Mouse (Mus musculus): Measurements from ENCODE around the gene Tgfb2. TPM values are rescaled to one million over a fixed set of nuclear protein-coding genes. Genes with fewer than 3 reads are reported as not detected.
A peak's percentile ranks its signal among the peaks of the same experiment; 100 is the strongest.

Tgfb2 gene
- 1 to 10 TPM; 5.1 to 5.2 TPM for total RNA-seq (2021)
- long read RNA-seq, experiment 1, full-length matches to known transcripts = 6 of 7 reads
- long read RNA-seq, experiment 1, partial matches to known transcripts = 0 of 7 reads
- long read RNA-seq, experiment 1, other reads (novel, unspliced or antisense) = 1 of 7 reads
- long read RNA-seq, experiment 2 = 0 reads

DNA sequence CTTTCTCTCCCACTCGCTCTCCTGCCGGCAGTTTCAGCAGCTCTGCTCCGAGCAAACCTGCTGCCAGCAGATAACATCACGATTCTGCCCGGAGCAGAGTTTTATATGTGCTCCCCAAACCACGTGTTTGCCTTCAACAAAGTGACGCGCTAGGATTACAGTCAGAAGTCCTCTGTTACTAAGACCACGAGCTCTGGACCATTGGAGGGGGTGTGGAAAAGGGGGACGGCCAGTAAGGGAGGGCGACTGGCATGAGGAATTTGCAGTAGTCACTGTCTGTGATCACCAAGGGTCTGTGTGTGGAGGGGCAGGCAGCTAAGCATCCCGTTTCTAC is at the start of gene Tgfb2:
Gene Tgfb2 (minus strand): TSS at position 75 of the 334 bp plus-strand sequence.
- DNase-seq = no peak

DNA sequence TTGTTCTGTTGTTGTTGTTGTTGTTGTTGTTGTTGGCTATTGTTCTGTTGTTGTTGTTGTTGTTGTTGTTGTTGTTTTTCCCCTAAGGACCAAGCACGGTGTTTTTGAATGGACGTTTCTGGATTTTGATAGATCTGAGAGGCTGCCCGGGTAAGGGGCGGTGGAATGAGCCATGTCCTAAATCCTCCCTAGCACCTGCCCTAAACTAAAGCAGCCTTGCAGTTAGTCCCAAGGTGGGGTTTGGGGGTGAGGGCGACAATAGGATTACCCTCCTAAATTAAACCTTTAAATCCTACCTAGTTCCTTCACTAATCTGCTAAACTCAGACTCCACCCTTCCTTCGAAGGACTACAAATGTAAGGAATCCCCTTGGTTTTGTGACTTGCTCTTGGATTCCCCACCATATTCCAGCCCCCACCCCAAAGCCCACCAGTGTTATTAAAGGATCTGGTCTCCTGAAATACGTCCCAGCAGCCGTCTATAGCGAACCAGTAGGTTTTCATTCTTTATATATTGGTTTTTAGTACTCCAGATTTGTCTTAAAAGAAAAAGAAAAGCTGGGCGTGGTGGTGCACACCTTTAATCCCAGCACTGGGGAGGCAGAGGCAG is 44.0 kb upstream of the Tgfb2 start:
- DNase-seq = no peak

DNA sequence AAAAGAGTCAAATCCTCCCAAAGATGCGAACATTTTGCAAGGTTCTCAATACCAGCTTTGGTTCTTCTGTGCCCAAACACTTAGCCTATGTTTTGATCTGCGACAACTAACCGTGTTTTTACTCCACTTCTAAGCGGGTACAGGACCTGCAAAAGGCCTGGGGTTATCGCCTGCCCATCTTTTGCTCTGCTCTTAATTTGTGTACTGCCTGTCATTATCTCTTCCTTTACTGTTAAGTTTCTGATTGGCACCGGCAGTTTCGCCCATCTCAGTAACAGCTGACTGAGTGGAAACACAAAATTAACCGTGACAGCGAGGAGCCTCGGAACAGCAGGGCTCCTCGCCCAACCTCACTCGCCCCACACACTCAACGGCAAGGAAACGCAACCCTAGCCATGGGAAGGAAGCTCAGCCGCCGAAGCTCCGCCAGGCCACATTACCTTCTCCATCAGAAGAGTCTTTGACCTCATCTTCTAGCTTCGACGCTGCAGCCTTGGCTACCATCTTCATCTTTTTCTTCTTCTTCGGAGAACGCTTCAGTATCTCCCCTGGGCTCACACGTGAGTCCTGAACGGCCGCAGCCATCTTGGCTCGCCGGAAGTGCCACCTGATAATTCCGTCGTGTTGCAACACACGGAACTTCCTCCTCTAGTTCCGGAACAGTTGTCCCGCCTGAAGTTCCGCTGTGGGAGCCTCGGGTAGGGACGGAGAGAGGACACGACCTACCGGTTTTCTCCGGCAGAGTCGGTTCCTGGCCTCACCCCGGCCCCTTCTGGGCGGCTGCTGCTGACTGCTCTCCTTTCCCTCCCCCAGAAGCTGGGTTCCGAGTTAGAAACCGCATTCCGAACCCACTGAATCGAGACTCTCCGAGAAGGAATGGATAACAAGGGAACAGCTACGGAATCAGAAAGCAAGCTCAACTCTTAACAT is 43.2 kb upstream of the Tgfb2 start, which contains the start of gene Rrp15:
Gene Rrp15 (minus strand): TSS at position 635 of the 930 bp plus-strand sequence.
- peak; percentile 92 for DNase-seq

DNA sequence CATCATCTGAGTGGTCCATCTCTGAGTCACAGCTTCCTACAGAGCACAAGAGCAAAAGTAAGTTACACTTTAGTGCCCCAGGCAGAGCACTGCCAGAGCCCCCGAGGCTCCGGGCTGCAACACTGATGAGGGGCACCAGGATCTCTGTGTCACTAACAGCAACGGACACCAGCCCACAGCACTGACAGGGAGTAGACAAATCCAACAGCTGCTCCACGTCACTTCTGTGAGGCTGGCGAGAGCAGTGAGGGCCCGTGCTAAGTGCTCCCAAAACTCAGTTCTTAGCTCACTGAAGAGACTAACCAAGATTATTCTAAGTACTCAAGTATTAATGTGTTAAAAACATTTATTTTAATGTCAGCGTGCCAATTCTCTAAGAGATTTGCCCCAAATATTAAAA is 34.0 kb upstream of the Tgfb2 start:
- no peak for DNase-seq

DNA sequence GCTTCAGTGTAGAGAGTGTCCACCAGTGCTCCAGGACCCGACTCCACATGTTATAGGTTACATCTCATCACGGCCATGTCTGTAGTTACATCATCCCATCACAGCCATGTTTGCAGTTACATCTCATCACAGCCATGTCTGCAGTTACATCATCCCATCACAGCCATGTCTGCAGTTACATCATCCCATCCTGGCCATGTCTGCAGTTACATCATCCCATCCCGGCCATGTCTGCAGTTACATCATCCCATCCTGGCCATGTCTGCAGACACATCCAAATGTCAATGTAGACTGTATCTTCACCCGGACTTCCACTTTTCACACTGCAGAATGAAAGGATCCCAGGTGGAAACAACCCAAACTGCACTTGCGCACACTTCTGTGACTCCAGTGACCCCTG is 29.7 kb upstream of the Tgfb2 start:
- DNase-seq = no peak

DNA sequence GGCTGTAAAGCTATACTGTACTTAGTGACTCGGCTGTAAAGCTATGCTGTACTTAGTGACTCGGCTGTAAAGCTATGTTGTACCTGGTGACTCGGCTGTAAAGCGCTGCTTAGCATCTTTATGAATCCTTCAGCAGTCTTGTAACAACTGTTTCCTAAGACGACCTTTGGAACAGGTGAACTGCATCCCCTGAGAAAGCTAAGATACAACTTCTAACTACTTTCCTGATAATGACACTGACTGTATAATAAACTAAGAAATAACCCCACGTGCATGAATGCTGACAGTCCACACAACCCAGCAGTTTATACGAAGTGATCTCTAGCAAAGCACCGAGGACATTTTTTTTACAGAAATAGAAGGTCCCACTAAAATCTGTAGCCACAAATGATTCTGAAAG is 27.3 kb upstream of the Tgfb2 start:
- no peak for DNase-seq

DNA sequence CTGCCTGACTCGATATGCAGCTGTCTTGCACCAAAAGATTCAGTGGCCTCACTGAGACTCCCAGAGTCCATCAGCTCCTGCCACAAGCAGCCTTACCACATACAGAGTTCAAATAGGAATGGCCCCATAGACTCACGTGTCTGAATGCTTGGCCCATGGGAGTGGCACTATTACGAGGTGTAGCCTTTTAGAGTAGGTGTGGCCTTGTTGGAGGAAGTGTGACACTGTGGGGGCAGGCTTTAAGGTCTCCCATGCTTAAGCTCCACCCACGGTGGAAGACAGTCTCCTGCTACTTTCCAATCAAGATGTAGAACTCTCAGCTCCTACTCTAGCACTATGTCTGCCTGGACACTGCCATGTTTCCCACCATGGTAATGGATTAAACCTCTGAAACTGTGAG is 23.0 kb upstream of the Tgfb2 start:
- DNase-seq = no peak

DNA sequence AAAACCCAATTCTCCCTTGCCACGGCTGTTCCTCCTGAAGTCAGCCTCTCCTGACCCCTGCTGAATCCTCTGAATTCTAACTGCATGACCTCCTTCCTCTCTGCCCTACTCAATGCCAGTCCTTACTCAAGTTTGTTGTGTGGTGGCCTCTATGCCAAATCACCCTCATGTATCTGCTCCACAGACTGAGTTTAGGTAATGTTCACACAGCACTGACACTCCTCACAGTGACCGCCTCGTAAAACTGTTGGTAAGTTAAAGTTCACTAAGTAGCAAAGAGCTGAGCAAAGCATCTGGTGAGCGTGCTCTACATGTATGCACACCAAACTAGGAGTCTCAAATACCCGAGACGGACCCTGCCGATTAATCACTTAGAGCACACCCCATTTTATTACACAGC is 20.3 kb upstream of the Tgfb2 start:
- no peak for DNase-seq

DNA sequence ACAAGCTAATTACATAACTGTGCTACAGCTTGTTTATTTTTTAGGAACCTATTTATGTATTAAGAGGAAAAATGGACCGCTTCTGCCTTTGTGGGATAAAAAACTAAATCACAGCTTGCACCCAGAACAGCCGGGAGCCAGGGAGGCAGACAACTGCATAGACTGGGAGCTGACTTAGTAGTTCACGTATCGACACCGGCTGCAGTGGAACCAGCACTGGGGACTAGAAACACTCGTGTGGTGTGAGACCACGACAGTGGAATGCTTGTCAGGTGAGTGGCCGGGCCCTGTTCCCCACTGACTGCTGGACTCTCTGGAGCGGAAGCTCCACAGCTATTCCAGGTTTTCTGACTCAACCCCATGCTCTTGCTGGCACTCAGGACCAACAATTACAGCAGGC is 16.5 kb upstream of the Tgfb2 start:
- no peak for DNase-seq

DNA sequence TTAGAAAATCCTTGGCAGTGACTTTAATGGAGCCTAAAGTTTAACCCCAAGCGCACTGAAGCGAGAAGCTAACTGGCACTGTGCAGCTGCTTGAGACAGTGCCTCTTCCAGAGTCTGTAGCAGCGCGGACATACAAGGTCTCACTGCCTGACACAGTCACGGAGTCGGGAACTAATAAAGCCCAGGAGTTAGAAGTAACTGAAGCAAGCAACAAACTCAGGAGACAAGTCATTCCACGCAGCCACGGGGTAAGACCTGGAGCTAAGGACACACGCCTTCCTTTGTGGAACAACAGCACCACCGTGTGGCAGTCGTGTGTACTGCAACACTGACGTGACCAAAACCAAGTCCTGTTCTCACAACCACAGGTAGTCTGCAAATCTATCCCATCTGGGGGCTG is 16.1 kb upstream of the Tgfb2 start:
- DNase-seq = peak; percentile 88

DNA sequence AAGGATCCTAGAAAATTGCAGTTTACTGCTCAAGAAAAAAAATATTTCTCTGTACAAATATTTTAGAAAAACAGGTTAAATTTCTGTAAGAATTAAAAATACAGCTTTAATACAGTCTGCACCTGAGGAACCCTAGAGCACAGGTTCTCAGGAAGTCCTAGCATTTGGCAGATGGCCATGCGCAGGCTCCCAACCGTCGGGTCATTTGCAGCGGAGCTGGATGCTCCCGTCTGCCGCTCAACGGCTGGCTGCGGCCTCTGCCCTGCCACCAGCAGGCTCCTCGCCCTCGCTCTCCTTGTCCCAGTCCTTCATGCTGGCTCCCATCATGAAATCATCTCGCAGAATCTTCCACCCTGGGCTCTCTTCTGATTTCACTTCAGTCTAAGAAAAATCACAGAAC is 15.4 kb upstream of the Tgfb2 start:
- no peak for DNase-seq

DNA sequence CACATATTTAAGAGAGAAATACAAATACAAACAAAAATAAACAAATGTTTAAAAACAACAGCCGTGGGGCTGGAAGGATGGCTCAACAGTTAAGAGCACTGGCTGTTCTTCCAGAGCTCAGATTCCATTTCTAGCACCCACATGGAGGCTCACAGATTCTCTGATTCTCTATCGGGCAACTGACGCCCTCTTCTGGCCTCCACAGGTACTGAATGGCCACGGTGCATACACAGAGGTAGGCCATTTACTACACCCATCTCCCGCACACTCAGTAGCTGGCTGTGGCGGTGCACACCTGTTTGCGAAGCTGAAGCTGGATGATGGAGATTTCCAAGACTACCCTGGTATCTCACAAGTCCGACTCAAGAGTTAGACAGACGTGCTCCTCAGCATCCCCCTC is 13.9 kb upstream of the Tgfb2 start:
- DNase-seq = peak; percentile 34

DNA sequence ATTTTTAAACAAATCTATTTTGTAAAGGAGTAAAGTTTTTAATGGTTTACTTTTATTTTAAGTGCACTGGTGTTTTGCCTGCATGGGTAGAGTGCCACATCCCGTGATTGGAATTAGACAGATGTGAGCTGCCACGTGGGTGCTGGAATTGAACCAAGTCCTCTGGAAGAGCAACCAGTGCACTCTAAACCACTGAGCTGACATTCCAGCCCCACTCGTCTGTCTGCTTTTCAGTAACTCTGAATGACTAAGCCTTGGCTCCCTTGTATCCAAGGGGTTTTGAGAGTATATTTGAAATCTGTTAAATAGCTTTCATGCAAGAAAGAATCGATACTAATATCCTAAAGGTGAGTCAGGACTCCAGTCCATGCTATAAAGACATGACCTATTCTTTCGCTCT is 13.1 kb upstream of the Tgfb2 start:
- DNase-seq = no peak

DNA sequence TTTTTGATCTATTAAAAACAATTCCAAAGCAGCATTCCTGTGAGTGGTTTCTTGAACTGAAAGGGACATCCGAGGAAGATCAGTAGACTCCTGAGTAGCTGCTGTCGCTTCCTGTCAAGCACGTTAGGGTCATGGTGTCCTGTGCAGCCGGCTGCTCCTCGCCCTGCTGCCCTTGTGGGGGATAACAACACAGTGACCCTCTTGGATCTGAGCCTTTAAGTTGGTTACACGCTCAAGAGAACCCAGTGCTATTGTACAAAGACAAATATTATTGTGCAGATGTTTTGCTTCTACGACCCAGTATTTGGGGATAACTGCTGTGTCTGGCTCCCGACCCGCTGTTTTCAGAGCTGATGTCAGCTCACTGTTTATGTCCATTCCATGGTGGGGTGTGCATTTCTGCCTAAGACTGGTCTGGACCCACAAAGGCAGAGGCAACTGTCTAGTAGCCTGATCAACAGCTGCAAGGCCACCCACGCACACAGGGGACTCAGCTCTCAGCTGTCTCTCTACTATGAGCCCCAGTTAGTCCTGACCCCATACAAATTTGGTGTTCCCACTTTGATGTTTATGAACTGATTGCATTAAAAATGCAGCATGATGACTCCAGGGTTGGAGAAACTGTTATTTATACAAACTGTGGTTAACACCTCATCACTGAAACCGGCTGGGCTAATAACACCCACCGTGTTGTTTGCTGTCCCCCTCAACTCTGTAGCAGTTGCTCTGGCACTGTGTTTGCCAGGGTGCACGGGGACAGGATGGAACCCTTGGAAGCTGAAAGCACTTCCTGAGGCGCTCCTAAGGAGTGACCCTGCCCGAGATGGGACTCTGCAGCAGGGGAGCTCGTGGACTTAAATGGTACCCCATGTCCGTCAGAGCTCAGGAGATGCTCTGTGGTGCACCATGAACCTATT is 9.4 kb upstream of the Tgfb2 start:
- no peak for DNase-seq

DNA sequence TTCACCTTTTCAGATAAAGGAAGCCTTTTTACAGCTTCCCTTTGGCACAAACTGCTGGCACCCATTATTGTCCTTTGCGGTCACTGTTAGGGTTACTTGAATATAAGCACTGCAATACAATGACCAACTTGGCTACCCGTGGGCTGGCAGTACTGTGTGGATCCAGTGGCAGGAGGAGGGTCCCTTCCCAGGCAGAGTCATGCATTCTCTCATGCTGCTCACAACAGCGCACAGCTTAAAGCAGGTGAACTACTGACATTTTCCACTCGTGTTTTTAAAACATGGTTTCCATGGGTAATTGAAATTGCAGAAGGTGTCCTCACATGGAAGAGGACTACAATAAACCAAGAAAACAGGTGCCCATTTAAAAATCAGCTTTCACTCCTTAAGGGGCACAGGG is 8.4 kb upstream of the Tgfb2 start:
- DNase-seq = no peak

DNA sequence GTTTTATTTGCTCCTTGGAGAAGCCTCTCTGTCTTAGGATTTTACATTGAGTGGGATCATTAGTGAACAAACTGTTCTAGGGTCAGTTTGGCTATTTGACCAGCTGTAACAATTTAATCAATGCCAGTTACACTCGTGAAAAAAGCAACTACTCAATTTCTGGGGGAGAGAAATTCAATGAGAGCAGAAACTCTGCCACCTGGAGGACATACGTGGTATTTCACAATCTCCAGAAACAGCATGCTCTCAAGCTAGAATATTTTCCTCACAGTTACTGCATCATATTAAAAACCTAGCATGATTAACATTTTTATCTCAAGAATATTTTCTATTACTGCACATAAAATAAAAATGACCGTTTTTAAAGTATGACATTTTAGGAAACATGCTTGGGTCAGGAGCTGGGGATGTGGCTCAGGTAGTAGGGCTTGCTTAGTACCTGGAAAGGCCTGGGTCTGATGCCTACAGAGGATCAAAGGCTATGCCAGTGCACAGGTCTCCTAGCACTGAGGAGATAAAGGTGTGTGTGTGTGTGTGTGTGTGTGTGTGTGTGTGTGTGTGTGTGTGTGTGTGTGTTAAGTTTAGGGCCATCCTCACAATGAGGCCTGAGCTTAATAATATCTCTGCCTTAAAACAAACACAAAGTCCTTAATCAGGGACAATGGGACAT is 7.1 kb upstream of the Tgfb2 start:
- DNase-seq = peak; percentile 58

DNA sequence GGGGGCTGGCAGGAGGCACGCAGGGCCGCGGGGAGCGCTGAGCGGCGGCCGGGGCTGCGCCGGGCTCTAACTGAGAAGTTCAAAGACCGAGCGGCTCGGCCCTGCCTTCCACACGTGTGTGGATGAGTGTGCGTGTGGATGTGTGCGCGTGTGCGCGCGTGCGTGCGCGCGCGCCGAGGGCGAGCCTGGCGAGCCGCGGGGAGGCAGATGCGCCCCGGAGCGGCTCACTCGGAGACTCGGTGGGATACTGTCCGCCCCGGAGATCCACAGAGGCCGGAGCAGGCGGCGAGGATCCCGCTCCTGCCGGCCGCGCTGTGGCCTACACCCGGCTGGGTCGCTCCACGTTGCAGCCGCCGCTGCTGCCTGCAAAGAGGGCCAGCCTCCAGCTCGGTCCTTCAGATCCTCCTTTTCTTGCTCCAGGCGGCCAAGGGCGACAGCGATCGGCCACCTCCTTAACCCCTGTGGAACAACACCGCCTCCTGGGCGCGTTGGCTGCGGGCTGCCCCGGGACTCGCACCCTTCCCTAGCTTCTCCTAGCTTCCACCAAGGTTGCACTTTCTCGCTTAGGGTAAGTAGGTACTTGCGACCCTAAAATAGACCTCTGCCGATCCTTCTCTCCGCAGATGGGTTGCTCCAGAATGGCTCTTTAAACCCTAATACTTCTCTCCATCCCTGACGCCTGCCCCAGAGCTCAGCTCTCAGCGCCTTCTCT is 430 bp downstream of the Tgfb2 start:
- DNase-seq = peak; percentile 78

DNA sequence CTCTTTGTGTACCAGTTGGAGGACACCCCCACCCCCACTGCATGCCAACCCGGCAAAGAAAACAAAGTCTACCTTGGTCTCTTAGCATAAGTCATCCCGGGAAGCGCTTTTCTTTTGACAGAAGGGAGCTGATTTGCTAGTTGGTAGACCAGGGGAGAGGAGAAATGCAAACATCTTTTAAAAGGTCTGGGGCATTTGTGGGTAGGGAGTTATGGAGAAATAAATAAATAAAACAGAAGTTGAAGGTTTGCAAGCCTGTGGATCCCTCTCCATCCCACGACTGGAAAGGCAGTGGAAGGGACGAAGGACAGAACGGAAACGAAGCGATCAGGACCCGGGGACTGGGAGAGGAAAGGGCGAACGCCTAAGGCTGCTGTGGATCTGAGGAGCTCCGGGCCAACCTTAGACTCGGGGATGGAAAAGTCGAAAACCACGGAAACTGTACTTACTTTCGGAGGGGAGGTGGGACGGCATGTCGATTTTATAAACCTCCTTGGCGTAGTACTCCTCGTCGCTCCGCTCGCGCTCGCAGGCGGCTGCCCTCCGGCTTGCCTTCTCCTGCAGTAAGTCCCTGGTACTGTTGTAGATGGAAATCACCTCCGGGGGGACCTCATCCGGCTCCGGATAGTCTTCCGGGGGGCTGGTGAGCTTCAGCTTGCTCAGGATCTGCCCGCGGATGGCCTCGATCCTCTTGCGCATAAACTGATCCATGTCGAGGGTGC is 1.6 kb downstream of the Tgfb2 start:
- peak; percentile 40 for DNase-seq

DNA sequence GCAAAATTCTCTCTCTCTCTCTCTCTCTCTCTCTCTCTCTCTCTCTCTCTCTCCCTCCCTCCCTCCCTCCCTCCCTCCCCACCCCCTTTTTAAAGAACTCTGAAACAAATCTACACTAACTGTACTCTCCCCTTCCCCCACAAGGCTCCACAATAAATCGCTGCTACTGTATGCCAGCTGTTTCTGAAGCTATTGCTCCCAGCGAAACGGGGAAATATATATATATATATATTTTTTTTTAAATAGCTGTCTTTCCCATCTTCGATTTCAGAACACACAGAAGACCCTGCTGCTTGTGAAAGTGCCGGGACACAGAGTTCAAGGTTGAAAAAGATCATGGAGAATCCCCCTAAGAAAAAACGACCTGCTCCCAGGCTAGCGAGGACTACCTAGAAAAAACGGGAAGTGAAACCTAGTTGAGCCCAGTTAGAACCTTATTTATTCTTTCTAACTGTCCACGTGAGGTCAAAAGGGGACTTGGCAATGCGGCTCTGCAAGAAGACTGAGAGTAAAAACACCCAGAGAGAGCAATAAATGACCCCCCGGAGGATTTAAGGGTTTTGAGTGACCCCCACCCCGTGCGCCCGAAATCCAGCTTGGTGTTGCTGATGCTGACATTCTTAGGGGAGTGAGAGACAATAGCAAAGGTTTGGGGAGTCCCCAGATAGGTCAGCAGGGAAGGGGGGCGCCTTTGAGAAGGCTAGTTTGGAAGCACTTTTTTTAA is 2.4 kb downstream of the Tgfb2 start:
- DNase-seq = no peak

All from adrenal gland, postnatal 10 days (tissue).